Mouse (Mus musculus) CH12.LX (cell line): ENCODE data around the gene Pitpnm2.

Source experiments
- CTCF ChIP-seq, 2 experiments: IDR thresholded peaks in 1 of 2; conservative IDR thresholded peaks in 1 of 2; 2 replicates each; pipeline ENCODE4 v1.5.1; 2011 to 2012; ENCODE audit warnings: low read depth in 2 of 2, low read length in 2 of 2, improper control_type of control experiment in 1 of 2, inconsistent platforms in 1 of 2, mild to moderate bottlenecking in 1 of 2, moderate library complexity in 1 of 2
- E2F4 ChIP-seq: IDR thresholded peaks from 2 replicates; pipeline ENCODE4 v1.6.1; 2011; ENCODE audit warnings: low read depth, low read length, improper control_type of control experiment; ENCODE audit not compliant: insufficient replicate concordance
- ELF1 ChIP-seq: IDR thresholded peaks from 2 replicates; pipeline ENCODE4 v1.6.1; 2014; ENCODE audit warnings: low read depth, mild to moderate bottlenecking, inconsistent platforms, low read length, improper control_type of control experiment
- HCFC1 ChIP-seq: IDR thresholded peaks from 2 replicates; pipeline ENCODE4 v1.6.1; 2012; ENCODE audit warnings: low read depth, mild to moderate bottlenecking, inconsistent platforms, low read length, improper control_type of control experiment
- MAFK ChIP-seq: IDR thresholded peaks from 2 replicates; pipeline ENCODE4 v1.6.1; 2011; ENCODE audit warnings: low read length, improper control_type of control experiment; ENCODE audit not compliant: insufficient replicate concordance
- NELFE ChIP-seq: IDR thresholded peaks from 2 replicates; pipeline ENCODE4 v1.6.1; 2011; ENCODE audit warnings: low read depth, low read length, improper control_type of control experiment
- POLR2A ChIP-seq: IDR thresholded peaks from 2 replicates; pipeline ENCODE4 v1.6.1; 2011; ENCODE audit warnings: low read depth, mild to moderate bottlenecking, improper control_type of control experiment, low read length
- SIN3A ChIP-seq: IDR thresholded peaks from 2 replicates; pipeline ENCODE4 v1.6.1; 2012; ENCODE audit warnings: low read length, improper control_type of control experiment, inconsistent platforms
- TCF12 ChIP-seq: IDR thresholded peaks from 2 replicates; pipeline ENCODE4 v1.6.1; 2014; ENCODE audit warnings: low read depth, mild to moderate bottlenecking, inconsistent platforms, low read length, improper control_type of control experiment
- USF1 ChIP-seq: IDR thresholded peaks from 2 replicates; pipeline ENCODE4 v1.6.1; 2014; ENCODE audit warnings: low read depth, mild to moderate bottlenecking, inconsistent platforms, low read length, improper control_type of control experiment
- USF2 ChIP-seq: conservative IDR thresholded peaks from 2 replicates; pipeline ENCODE4 v1.6.1; 2011; ENCODE audit warnings: low read depth, low read length, improper control_type of control experiment
- ZC3H11A ChIP-seq: IDR thresholded peaks from 2 replicates; pipeline ENCODE4 v1.6.1; 2012; ENCODE audit warnings: low read depth, mild to moderate bottlenecking, inconsistent platforms, low read length, improper control_type of control experiment
- ZNF384 ChIP-seq: IDR thresholded peaks from 2 replicates; pipeline ENCODE4 v1.6.1; 2012; ENCODE audit warnings: low read depth, low read length, improper control_type of control experiment, inconsistent platforms

- TF ChIP-seq POLR2A (no peak), E2F4 (no peak), USF2 (no peak), CTCF (conservative IDR thresholded peaks at IDR 0.05 in 1 of 2, IDR thresholded peaks at IDR 0.05 in 1 of 2; ENCODE audit: low read depth in 2 of 2, low read length in 2 of 2) (no peak), ZNF384 (no peak), USF1 (no peak), MAFK (no peak), NELFE (no peak), ZC3H11A (no peak), SIN3A (no peak), TCF12 (no peak), HCFC1 (no peak), ELF1 (no peak)
These were observed 15.5 kb downstream of the Pitpnm2 start for GRCm38 (mm10) chr5:124233874-124234661.
